Mouse (Mus musculus) activated CD4-positive, CD25-positive, alpha-beta regulatory T cell, adult 4 months (primary cell): ENCODE measurements around the gene H2-T24. TPM values are rescaled to one million over a fixed set of nuclear protein-coding genes. Genes with fewer than 3 reads are reported as not detected.
"Not testable (repeated sequence)": the region's sequence is repeated elsewhere in the genome, so short reads cannot be mapped to it uniquely, and the experiment has no call there.

Source experiments
- ATAC-seq: one replicate; pipeline ENCODE4 v1.8.0; 2017
- polyA plus RNA-seq, 2 experiments: library from polyadenylated mRNA; unstranded; fragments of 100-300 nt; shearing (Covaris generic); gene quantifications; one replicate each; pipeline ENCODE4 v1.2.1; 2017

The H2-T24 gene
- 10 to 100 TPM; 36.4 to 43.7 TPM for polyA plus RNA-seq

- ATAC-seq: peak; percentile 76
Observed at GRCm38 (mm10) chr17:36020191-36021073, at the start of gene H2-T24. Gene H2-T24, minus strand, starts transcription at chr17:36020560.

- peak; percentile 88 for ATAC-seq
Observed at GRCm38 (mm10) chr17:36060829-36061228, 40.5 kb upstream of the H2-T24 start.

- not testable (repeated sequence) for ATAC-seq
Observed at GRCm38 (mm10) chr17:36058362-36058761, 38.0 kb upstream of the H2-T24 start, which contains the start of gene Gm11127. Gene Gm11127, minus strand, starts transcription at chr17:36058371.

- not testable (repeated sequence) for ATAC-seq
Observed at GRCm38 (mm10) chr17:36057927-36058326, 37.6 kb upstream of the H2-T24 start.

- no peak for ATAC-seq
Observed at GRCm38 (mm10) chr17:36043286-36043685, 22.9 kb upstream of the H2-T24 start.

- peak; percentile 94 for ATAC-seq
Observed at GRCm38 (mm10) chr17:36042610-36043169, 22.3 kb upstream of the H2-T24 start, which contains the start of the genes H2-T22 and Gm6034. Gene H2-T22, minus strand, starts transcription at chr17:36042747. Gene Gm6034, plus strand, starts transcription at chr17:36042961.

- ATAC-seq: not testable (repeated sequence)
Observed at GRCm38 (mm10) chr17:36042055-36042454, 21.7 kb upstream of the H2-T24 start.

- not testable (repeated sequence) for ATAC-seq
Observed at GRCm38 (mm10) chr17:36040604-36041003, 20.2 kb upstream of the H2-T24 start.

GRCm38 (mm10) chr17:36036126-36036525, 15.8 kb upstream of the H2-T24 start:
- not testable (repeated sequence) for ATAC-seq

GRCm38 (mm10) chr17:36035010-36035638, 14.8 kb upstream of the H2-T24 start:
- ATAC-seq: peak; percentile 28

- ATAC-seq: not testable (repeated sequence)
Observed at GRCm38 (mm10) chr17:36034524-36034923, 14.2 kb upstream of the H2-T24 start.

GRCm38 (mm10) chr17:36032351-36032875, 12.1 kb upstream of the H2-T24 start, which contains the start of gene H2-T23:
Gene H2-T23, minus strand, starts transcription at chr17:36032855.
- peak; percentile 77 for ATAC-seq

- peak; percentile 79 for ATAC-seq
Observed at GRCm38 (mm10) chr17:36031583-36032331, 11.4 kb upstream of the H2-T24 start.

- ATAC-seq: not testable (repeated sequence)
Observed at GRCm38 (mm10) chr17:36030703-36031582, 10.6 kb upstream of the H2-T24 start.

- not testable (repeated sequence) for ATAC-seq
Observed at GRCm38 (mm10) chr17:36030046-36030702, 9.8 kb upstream of the H2-T24 start.

GRCm38 (mm10) chr17:36028879-36029619, 8.7 kb upstream of the H2-T24 start:
- ATAC-seq: no peak

- ATAC-seq: no peak
Observed at GRCm38 (mm10) chr17:36027663-36028062, 7.3 kb upstream of the H2-T24 start.

GRCm38 (mm10) chr17:36025901-36026300, 5.5 kb upstream of the H2-T24 start:
- no peak for ATAC-seq

- no peak for ATAC-seq
Observed at GRCm38 (mm10) chr17:36025197-36025596, 4.8 kb upstream of the H2-T24 start.
